Mouse (Mus musculus) liver, adult 2 months (tissue): ENCODE results near the gene Srrd. TPM values are rescaled to one million over a fixed set of nuclear protein-coding genes. Genes with fewer than 3 reads are reported as not detected.

Experiments
- DNase-seq: peaks from one replicate; pipeline ENCODE4 v3.0.0-alpha.2; 2011; ENCODE audit warnings: low read depth, low spot score; ENCODE audit errors: extremely low read depth
- H3K27ac ChIP-seq: fragments of 200-500 bp; replicated peaks from 2 replicates; pipeline ENCODE4 v1.5.1; 2012; ENCODE audit warnings: low read depth, mild to moderate bottlenecking, control low read depth, inconsistent platforms, low read length; ENCODE audit not compliant: insufficient read depth
- H3K27me3 ChIP-seq: fragments of 200-500 bp; 2 replicates; pipeline ENCODE4 v1.6.1; 2012; ENCODE audit warnings: mild to moderate bottlenecking, moderate library complexity, low read length, inconsistent platforms; ENCODE audit not compliant: control insufficient read depth, insufficient read depth
- H3K36me3 ChIP-seq: fragments of 200-500 bp; 2 replicates; pipeline ENCODE4 v1.6.1; 2012; ENCODE audit warnings: low read length, inconsistent platforms; ENCODE audit not compliant: control insufficient read depth, insufficient read depth
- H3K4me1 ChIP-seq: fragments of 200-500 bp; 2 replicates; pipeline ENCODE4 v1.6.1; 2011; ENCODE audit warnings: low read length; ENCODE audit not compliant: control insufficient read depth, insufficient read depth
- H3K4me3 ChIP-seq: fragments of 200-500 bp; 2 replicates; pipeline ENCODE4 v1.5.1; 2011; ENCODE audit warnings: low read depth, mild to moderate bottlenecking, control low read depth, low read length, moderate library complexity; ENCODE audit not compliant: insufficient read depth
- H3K79me2 ChIP-seq: fragments of 200-500 bp; 2 replicates; pipeline ENCODE4 v1.6.1; 2012; ENCODE audit warnings: inconsistent platforms, mild to moderate bottlenecking, low read length, moderate library complexity; ENCODE audit not compliant: control insufficient read depth, insufficient read depth
- H3K9ac ChIP-seq: fragments of 200-500 bp; 2 replicates; pipeline ENCODE4 v1.6.1; 2012; ENCODE audit warnings: low read depth, mild to moderate bottlenecking, control low read depth, inconsistent platforms, low read length
- CTCF ChIP-seq: fragments of 200-500 bp; IDR thresholded peaks from 2 replicates; pipeline ENCODE4 v1.5.1; 2011; ENCODE audit warnings: low read depth, low read length, control low read depth
- POLR2A ChIP-seq: fragments of 200-500 bp; IDR thresholded peaks from 2 replicates; pipeline ENCODE4 v1.6.1; 2011; ENCODE audit warnings: low read length, control low read depth; ENCODE audit not compliant: insufficient read depth; ENCODE audit errors: extremely low read depth
- WGBS: fragments of 180-500 bp; shearing (Covaris S2); methylation state at CpG from one replicate; pipeline ENCODE4 v1.1.7; 2018; 5-methylcytosine and 5-hydroxymethylcytosine counted together
- polyA plus RNA-seq: library from polyadenylated mRNA; depleted of rRNA; stranded (reverse); fragments of >200 nt; gene quantifications from 2 replicates; pipeline ENCODE4 v1.2.3, GENCODE M21; 2012
- total RNA-seq: library from RNA; depleted of rRNA; stranded (reverse); fragments of >200 nt; gene quantifications from 2 replicates; pipeline ENCODE4 v1.2.3, GENCODE M21; 2014

Srrd gene
- total and polyA plus RNA-seq, 2 experiments: 12.3 to 30.0 TPM

DNA sequence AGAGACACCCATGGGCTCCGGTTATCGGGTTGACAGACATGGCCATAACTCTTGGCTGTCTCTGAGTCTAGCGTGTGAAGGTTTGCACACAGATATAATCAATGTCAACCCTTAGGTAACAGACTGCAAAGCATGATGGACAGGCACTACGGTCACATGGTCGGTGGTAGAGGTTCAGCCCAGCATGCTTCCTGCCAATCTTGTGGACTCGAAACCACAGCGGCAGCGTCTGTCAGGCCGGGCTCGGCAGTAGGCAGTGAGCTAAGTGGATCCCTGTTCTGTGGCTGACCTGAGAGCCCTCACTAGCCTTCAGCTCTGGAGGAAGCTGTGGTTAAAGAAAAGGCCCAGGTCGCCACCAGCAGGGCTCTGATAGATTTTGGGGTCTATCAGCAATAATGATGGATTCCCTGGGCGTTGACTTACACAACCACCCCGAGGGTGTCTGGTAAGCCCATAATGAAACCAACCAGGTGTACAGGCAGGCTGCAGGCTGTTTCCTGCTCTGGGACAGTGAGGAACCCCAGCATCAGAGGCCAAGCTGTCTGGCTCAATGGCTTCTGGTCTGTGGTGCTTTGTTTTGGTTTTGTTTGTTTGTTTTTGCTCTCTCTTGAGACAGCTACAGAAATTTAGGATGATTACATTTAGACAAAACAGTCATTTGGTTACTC, 42.1 kb upstream of the Srrd start:
- DNase-seq: no peak
- H3K36me3 ChIP-seq: no peaks in the 10 kb centered on the region
- H3K4me1 ChIP-seq: no peaks in the 10 kb centered on the region
- no peak overlapping the region for H3K9ac ChIP-seq
- 85% methylated on average over 13 of the region's 13 CpGs for WGBS
- H3K4me3 ChIP-seq: no peak overlapping the region
- TF ChIP-seq POLR2A: no peak
- no peaks in the 10 kb centered on the region for H3K27me3 ChIP-seq
- no peaks in the 10 kb centered on the region for H3K79me2 ChIP-seq
- H3K27ac ChIP-seq: no peak overlapping the region

GRCm38 (mm10) chr5:112382641-112383330, 39.9 kb upstream of the Srrd start:
- Histone ChIP-seq H3K9ac (no peak overlapping the region), H3K27ac (no peak overlapping the region), H3K4me1 (no peaks in the 10 kb centered on the region), H3K36me3 (peaks cover 2% of the 10 kb centered on the region; the same call in 1 of the 2 replicates), H3K79me2 (no peaks in the 10 kb centered on the region), H3K4me3 (no peak overlapping the region), H3K27me3 (no peaks in the 10 kb centered on the region)
- WGBS: 55% methylated on average over 17 of the region's 17 CpGs
- TF ChIP-seq CTCF (no peak), POLR2A (no peak)
- DNase-seq: no peak

DNA sequence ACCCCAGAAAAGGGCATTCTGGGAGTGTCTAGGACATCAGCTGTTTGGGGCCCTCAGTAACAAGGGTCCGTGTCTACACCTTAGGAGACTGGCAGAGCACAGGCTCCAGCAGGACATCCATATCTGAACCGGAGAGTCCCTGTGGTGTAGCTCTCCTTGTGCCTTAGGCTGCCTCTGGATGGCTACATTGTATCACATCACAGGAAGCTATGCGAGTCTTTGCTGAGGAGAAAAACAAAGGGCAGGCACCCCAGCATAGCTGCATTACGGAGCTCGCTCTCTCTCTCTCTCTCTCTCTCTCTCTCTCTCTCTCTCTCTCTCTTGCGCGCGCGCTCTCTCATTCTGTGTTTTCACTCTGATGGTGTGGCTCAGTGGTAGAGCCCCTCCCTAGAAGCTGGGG, 39.2 kb upstream of the Srrd start:
- Histone ChIP-seq H3K4me3 (no peak overlapping the region), H3K36me3 (peaks cover 2% of the 10 kb centered on the region; the same call in 1 of the 2 replicates), H3K4me1 (no peaks in the 10 kb centered on the region), H3K9ac (no peak overlapping the region), H3K27ac (no peak overlapping the region), H3K79me2 (no peaks in the 10 kb centered on the region), H3K27me3 (no peaks in the 10 kb centered on the region)
- WGBS: 76% methylated on average over 9 of the region's 9 CpGs
- TF ChIP-seq CTCF (no peak), POLR2A (no peak)
- DNase-seq: no peak

DNA sequence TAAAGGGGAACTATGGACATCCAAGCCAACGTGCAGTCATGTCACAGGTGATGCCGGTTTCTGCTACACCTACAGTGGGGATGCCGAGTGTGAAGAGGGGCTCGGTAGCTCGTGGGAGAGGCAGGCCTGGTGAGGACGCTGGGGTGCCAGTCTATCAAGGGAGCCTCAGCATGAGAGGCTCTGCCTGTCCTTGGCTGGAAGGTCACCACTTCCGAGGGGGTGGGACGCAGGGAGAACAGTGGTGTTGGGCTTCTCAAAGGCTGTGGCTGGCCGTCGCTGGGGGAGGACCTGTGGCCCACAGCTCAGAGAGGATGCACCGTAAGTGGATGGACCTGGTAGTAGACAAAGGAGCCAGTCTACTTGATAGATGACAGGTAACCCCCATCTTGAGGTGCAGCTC, 38.3 kb upstream of the Srrd start:
- no peak overlapping the region for H3K4me3 ChIP-seq
- no peaks in the 10 kb centered on the region for H3K27me3 ChIP-seq
- TF ChIP-seq CTCF (no peak), POLR2A (no peak)
- H3K36me3 ChIP-seq: peaks cover 2% of the 10 kb centered on the region; the same call in 1 of the 2 replicates
- no peaks in the 10 kb centered on the region for H3K4me1 ChIP-seq
- H3K27ac ChIP-seq: no peak overlapping the region
- no peak overlapping the region for H3K9ac ChIP-seq
- WGBS: 79% methylated on average over 11 of the region's 11 CpGs
- no peaks in the 10 kb centered on the region for H3K79me2 ChIP-seq
- no peak for DNase-seq

- H3K79me2 ChIP-seq: no peaks in the 10 kb centered on the region
- 55% methylated on average over 6 of the region's 6 CpGs for WGBS
- no peak overlapping the region for H3K27ac ChIP-seq
- no peak overlapping the region for H3K4me3 ChIP-seq
- no peaks in the 10 kb centered on the region for H3K27me3 ChIP-seq
- TF ChIP-seq POLR2A: no peak
- no peak for TF ChIP-seq CTCF
- no peaks in the 10 kb centered on the region for H3K4me1 ChIP-seq
- H3K9ac ChIP-seq: no peak overlapping the region
- peaks cover 2% of the 10 kb centered on the region; the same call in 1 of the 2 replicates for H3K36me3 ChIP-seq
- peak; percentile 24 for DNase-seq
Measured at GRCm38 (mm10) chr5:112378716-112379115, 35.9 kb upstream of the Srrd start.

DNA sequence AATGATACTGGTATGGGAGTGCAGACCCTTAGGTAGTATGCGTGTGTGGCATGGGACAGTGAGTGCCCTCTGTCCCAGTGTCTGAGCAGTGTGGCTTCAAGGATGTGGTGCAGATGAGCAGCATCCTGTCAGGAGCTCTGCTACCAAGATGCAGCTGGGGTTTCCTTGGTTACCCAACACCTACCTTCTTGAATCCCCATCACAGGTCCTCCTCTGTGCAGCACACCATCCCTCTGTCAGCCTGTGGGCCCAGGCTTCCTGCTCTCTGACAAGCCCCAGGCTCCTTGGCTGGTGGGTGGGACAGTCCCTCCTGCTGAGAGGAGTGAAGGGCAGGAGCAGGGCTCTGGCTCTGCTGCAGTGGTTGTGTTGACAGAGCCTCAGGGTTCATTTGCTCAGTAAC, 34.5 kb upstream of the Srrd start:
- TF ChIP-seq POLR2A: no peak
- TF ChIP-seq CTCF: no peak
- 100% methylated on average over 1 of the region's 1 CpGs for WGBS
- no peak for DNase-seq
- Histone ChIP-seq H3K79me2 (no peaks in the 10 kb centered on the region), H3K4me3 (no peak overlapping the region), H3K36me3 (peaks cover 2% of the 10 kb centered on the region), H3K4me1 (no peaks in the 10 kb centered on the region), H3K27ac (no peak overlapping the region), H3K27me3 (no peaks in the 10 kb centered on the region), H3K9ac (no peak overlapping the region)
